Mouse (Mus musculus) heart, postnatal 25 days (tissue): Measurements from ENCODE around the gene Zfp367. TPM values are rescaled to one million over a fixed set of nuclear protein-coding genes. Genes with fewer than 3 reads are reported as not detected.

Experiments
- DNase-seq: peaks from one replicate; pipeline ENCODE4 v3.0.0; 2022; ENCODE audit warnings: low spot score
- intact Hi-C: fragments of 180-260 bp; cut with DNase I; formaldehyde crosslinking; loops from one replicate; pipeline ENCODE4 v1.15.1; 2025
- total RNA-seq, 2 experiments: library from RNA; stranded (reverse); gene quantifications; 2 replicates each; pipeline ENCODE4 v1.2.3; 2021

The Zfp367 gene
- total RNA-seq, 2 experiments from 2014 or later, result 21.5 to 22.6 TPM

- no peak for DNase-seq
- intact Hi-C loops, result loop anchor here (10.0 kb wide), 1 partner anchor 592 kb away; no protein-coding TSS in a partner anchor
Measured at GRCm38 (mm10) chr13:64156966-64157365, 4.0 kb upstream of the Zfp367 start.

- DNase-seq, result no peak
- intact Hi-C loops, result loop anchor here (10.0 kb wide), 1 partner anchor 590 kb away; no protein-coding TSS in a partner anchor
Measured at GRCm38 (mm10) chr13:64155171-64155571, 2.2 kb upstream of the Zfp367 start.

- intact Hi-C loops, result loop anchor here (10.0 kb wide), 1 partner anchor 590 kb away; no protein-coding TSS in a partner anchor
- no peak for DNase-seq
Measured at GRCm38 (mm10) chr13:64154651-64155050, 1.6 kb upstream of the Zfp367 start.

- intact Hi-C loops, result loop anchor here (10.0 kb wide), 1 partner anchor 589 kb away; no protein-coding TSS in a partner anchor
- peak; percentile 34 for DNase-seq
Measured at GRCm38 (mm10) chr13:64153751-64154267, 807 bp upstream of the Zfp367 start.

- peak; percentile 14 for DNase-seq
- intact Hi-C loops, result loop anchor here (10.0 kb wide), 1 partner anchor 588 kb away; no protein-coding TSS in a partner anchor
Measured at GRCm38 (mm10) chr13:64152671-64153082, 325 bp downstream of the Zfp367 start.

- intact Hi-C loops, result loop anchor here (10.0 kb wide), 1 partner anchor 587 kb away; no protein-coding TSS in a partner anchor
- peak; percentile 76 for DNase-seq
Measured at GRCm38 (mm10) chr13:64152241-64152669, 747 bp downstream of the Zfp367 start.

GRCm38 (mm10) chr13:64150121-64150520, 2.9 kb downstream of the Zfp367 start:
- no peak for DNase-seq
- intact Hi-C loops, result loop anchor here (2.0 to 10.0 kb wide), 2 partner anchors 21 to 585 kb away; partner anchors contain the start of gene Slc35d2

GRCm38 (mm10) chr13:64129616-64130375, 23.2 kb downstream of the Zfp367 start:
- intact Hi-C loops, result loop anchor here (2.0 kb wide), 2 partner anchors 21 to 29 kb away; no protein-coding TSS in a partner anchor
- DNase-seq, result peak; percentile 10

GRCm38 (mm10) chr13:64128858-64129615, 24.0 kb downstream of the Zfp367 start, which contains the start of gene Slc35d2:
Gene Slc35d2, minus strand, starts transcription at chr13:64129368.
- intact Hi-C loops, result loop anchor here (2.0 kb wide), 2 partner anchors 22 to 28 kb away; no protein-coding TSS in a partner anchor
- peak; percentile 66 for DNase-seq

GRCm38 (mm10) chr13:64126316-64126715, 26.7 kb downstream of the Zfp367 start:
- intact Hi-C loops, result no loop called here
- no peak for DNase-seq

- DNase-seq, result no peak
- intact Hi-C loops, result no loop called here
Measured at GRCm38 (mm10) chr13:64124886-64125285, 28.1 kb downstream of the Zfp367 start.

- intact Hi-C loops, result no loop called here
- DNase-seq, result no peak
Measured at GRCm38 (mm10) chr13:64123491-64124188, 29.4 kb downstream of the Zfp367 start.

- no peak for DNase-seq
- intact Hi-C loops, result no loop called here
Measured at GRCm38 (mm10) chr13:64120760-64121159, 32.2 kb downstream of the Zfp367 start.

GRCm38 (mm10) chr13:64117442-64117841, 35.6 kb downstream of the Zfp367 start:
- no peak for DNase-seq
- intact Hi-C loops, result no loop called here

- intact Hi-C loops, result no loop called here
- no peak for DNase-seq
Measured at GRCm38 (mm10) chr13:64110421-64110820, 42.6 kb downstream of the Zfp367 start.

GRCm38 (mm10) chr13:64108381-64108850, 44.6 kb downstream of the Zfp367 start:
- intact Hi-C loops, result no loop called here
- no peak for DNase-seq

- intact Hi-C loops, result no loop called here
- no peak for DNase-seq
Measured at GRCm38 (mm10) chr13:64107535-64107934, 45.5 kb downstream of the Zfp367 start.

- intact Hi-C loops, result no loop called here
- DNase-seq, result no peak
Measured at GRCm38 (mm10) chr13:64107105-64107504, 45.9 kb downstream of the Zfp367 start.

GRCm38 (mm10) chr13:64105690-64106089, 47.3 kb downstream of the Zfp367 start:
- DNase-seq, result no peak
- intact Hi-C loops, result no loop called here
